Mouse (Mus musculus) frontal cortex, postnatal 14 days (tissue): ENCODE results near the gene Gm17078.
A peak's percentile ranks its signal among the peaks of the same experiment; 100 is the strongest.
"Not testable (repeated sequence)": the region's sequence is repeated elsewhere in the genome, so short reads cannot be mapped to it uniquely, and the experiment has no call there.

Experiments used
- DNase-seq, 2 experiments: peaks; one replicate each; pipeline ENCODE4 v3.0.0; 2022; ENCODE audit warnings: low spot score in 2 of 2

The Gm17078 gene

DNA sequence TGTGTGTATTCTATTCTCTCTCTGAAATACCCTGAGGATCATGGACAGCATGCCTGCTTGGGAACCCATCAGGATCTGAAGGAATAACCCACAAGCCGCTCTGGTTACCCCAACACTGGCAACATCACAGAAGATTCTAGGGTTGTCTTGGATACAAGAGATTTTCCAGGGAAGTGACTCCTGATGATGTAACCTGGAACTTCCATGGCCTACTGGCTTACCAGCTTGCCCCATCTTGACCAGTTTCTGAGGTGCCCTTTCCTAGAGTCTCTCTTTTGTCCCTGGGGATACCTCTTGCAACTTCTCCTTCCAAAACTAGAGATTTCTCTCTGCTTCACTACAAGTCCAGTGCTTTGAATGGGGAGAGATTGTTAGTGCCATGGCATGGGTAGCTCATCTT lies at the start of gene Gm17078:
TSS of gene Gm17078 (minus strand) at position 101 of the 400 bp plus-strand sequence.
- no peak for DNase-seq

DNA sequence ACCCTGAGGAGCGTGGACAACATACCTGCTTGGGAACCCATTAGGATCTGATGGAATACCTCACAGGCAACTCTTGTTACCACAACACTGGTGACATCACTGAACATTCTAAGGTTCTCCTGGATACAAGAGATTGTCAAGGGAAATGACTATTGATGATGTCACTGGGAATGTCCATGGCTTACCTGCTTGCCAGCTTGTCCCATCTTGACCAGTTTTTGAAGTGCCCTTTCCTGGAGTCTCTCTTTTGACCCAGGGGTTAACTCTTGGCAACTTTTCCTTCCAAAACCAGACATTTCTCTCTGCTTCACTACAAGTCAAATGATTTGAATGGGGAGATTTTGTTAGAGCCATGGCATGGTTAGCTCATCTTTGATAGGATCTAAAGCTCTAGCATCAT lies 24.5 kb upstream of the Gm17078 start, which contains the start of gene Gm4181:
TSS of gene Gm4181 (minus strand) at position 101 of the 400 bp plus-strand sequence.
- not testable (repeated sequence) for DNase-seq

DNA sequence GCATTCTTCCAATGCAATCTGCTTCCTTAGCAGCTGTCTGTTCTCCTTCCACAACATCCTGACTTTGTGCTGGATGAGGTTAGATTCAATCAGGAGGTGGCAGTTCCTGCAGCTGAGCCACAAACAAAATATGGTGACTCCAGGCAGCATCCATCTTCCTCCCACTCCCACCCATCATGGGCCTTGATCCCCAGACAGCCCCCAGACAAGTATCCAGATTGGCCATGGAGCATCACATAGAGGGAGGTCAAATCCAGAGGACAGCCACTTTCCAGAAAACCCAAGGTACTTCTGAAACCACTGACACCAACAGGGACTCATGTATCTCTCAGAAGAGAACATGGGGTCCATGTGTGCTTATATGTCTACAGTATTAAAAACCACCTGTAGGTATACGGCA lies 21.3 kb upstream of the Gm17078 start:
- DNase-seq, result peak in 1 of 2 experiments; percentile 7

DNA sequence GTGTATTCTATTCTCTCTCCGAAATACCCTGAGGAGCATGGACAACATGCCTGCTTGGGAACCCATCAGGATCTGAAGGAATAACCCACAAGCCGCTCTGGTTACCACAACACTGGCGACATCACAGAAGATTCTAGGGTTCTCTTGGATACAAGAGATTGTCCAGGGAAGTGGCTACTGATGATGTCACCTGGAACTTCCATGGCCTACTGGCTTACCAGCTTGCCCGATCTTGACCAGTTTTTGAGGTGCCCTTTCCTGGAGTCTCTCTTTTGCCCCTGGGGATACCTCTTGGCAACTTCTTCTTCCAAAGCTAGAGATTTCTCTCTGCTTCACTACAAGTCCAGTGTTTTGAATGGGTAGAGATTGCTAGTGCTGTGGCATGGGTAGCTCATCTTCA lies 19.1 kb downstream of the Gm17078 start, which contains the start of gene Gm17174:
TSS of gene Gm17174 (minus strand) at position 101 of the 400 bp plus-strand sequence.
- not testable (repeated sequence) for DNase-seq

DNA sequence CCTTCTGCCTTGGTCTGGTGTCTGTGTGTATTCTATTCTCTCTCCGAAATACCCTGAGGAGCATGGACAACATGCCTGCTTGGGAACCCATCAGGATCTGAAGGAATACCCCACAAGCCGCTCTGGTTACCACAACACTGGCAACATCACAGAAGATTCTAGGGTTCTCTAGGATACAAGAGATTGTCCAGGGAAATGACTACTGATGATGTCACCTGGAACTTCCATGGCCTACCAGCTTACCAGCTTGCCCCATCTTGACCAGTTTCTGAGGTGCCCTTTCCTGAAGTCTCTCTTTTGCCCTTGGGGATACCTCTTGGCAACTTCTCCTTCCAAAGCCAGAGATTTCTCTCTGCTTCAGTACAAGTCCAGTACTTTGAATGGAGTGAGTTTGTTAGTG lies 37.1 kb downstream of the Gm17078 start, which contains the start of gene Gm17175:
TSS of gene Gm17175 (minus strand) at position 101 of the 400 bp plus-strand sequence.
- DNase-seq, result not testable (repeated sequence)
